Mouse (Mus musculus): ENCODE data around the gene Cdca4.

DNA sequence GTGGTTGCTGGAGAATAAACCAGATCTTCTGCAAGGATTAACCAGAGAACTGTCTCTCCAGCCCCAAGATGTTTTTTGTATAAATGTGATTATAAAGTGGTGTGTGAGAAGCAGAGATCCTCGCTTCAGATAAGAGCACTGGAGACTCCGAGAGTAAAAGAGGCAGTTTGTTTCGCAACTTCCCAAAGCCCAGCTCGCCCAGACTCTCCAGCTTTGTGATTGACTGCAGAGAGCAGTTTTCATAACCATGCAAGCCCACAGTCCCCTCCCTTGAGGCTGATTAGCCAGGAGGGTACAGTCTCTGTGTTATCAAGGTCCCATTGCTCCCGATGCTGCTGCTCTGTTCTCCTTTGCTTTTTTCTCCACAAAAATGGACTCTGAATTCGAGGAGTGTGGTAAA lies 4.3 kb upstream of the Cdca4 start:
- TF ChIP-seq ZNF384 (IDR thresholded peaks at IDR 0.05; ENCODE audit: low read depth, low read length) (no peak), HCFC1 (IDR thresholded peaks at IDR 0.05; ENCODE audit: borderline replicate concordance, insufficient read depth, low read length) (no peak), ZC3H11A (IDR thresholded peaks at IDR 0.05; ENCODE audit: borderline replicate concordance, low read depth, low read length) (no peak), MAFK (IDR thresholded peaks at IDR 0.05; ENCODE audit: insufficient read depth, low read depth, low read length) (no peak), CHD2 (IDR thresholded peaks at IDR 0.05; ENCODE audit: low read depth, low read length) (no peak)
